Mouse (Mus musculus) gonadal fat pad, adult 2 months (tissue): ENCODE measurements around the gene Nr3c2. TPM values are rescaled to one million over a fixed set of nuclear protein-coding genes. Genes with fewer than 3 reads are reported as not detected.
A peak's percentile ranks its signal among the peaks of the same experiment; 100 is the strongest.

ENCODE experiments used
- DNase-seq: peaks from one replicate; pipeline ENCODE4 v3.0.0-alpha.2; 2012; ENCODE audit warnings: low read depth
- polyA plus RNA-seq: library from polyadenylated mRNA; depleted of rRNA; stranded (reverse); fragments of >200 nt; gene quantifications from 2 replicates; pipeline ENCODE4 v1.2.3, GENCODE M21; 2012

The Nr3c2 gene
- polyA plus RNA-seq, 1 experiment, result 4.3 TPM

GRCm38 (mm10) chr8:76971761-76972404, 72.6 kb downstream of the Nr3c2 start:
- no peak for DNase-seq

GRCm38 (mm10) chr8:76972947-76973552, 73.8 kb downstream of the Nr3c2 start:
- peak; percentile 6 for DNase-seq

- no peak for DNase-seq
Measured at GRCm38 (mm10) chr8:76977907-76978306, 78.7 kb downstream of the Nr3c2 start.

GRCm38 (mm10) chr8:76984082-76984481, 84.8 kb downstream of the Nr3c2 start:
- no peak for DNase-seq

GRCm38 (mm10) chr8:76984851-76985250, 85.6 kb downstream of the Nr3c2 start:
- DNase-seq, result no peak

GRCm38 (mm10) chr8:76987876-76988275, 88.6 kb downstream of the Nr3c2 start:
- no peak for DNase-seq

GRCm38 (mm10) chr8:76998276-76998675, 99.0 kb downstream of the Nr3c2 start:
- DNase-seq, result no peak

- DNase-seq, result no peak
Measured at GRCm38 (mm10) chr8:77009425-77009824, 110.2 kb downstream of the Nr3c2 start.

GRCm38 (mm10) chr8:77011985-77012384, 112.7 kb downstream of the Nr3c2 start:
- peak; percentile 19 for DNase-seq

GRCm38 (mm10) chr8:77012641-77013040, 113.4 kb downstream of the Nr3c2 start:
- DNase-seq, result no peak

GRCm38 (mm10) chr8:77016713-77017112, 117.5 kb downstream of the Nr3c2 start:
- DNase-seq, result no peak

GRCm38 (mm10) chr8:77023837-77024710, 124.8 kb downstream of the Nr3c2 start:
- DNase-seq, result no peak

- no peak for DNase-seq
Measured at GRCm38 (mm10) chr8:77031213-77031612, 132.0 kb downstream of the Nr3c2 start.

- no peak for DNase-seq
Measured at GRCm38 (mm10) chr8:77033706-77034464, 134.6 kb downstream of the Nr3c2 start.

GRCm38 (mm10) chr8:77034465-77034829, 135.2 kb downstream of the Nr3c2 start:
- no peak for DNase-seq

GRCm38 (mm10) chr8:77041214-77041613, 142.0 kb downstream of the Nr3c2 start:
- no peak for DNase-seq

GRCm38 (mm10) chr8:77044849-77045248, 145.6 kb downstream of the Nr3c2 start:
- no peak for DNase-seq

GRCm38 (mm10) chr8:77045711-77046110, 146.5 kb downstream of the Nr3c2 start:
- peak; percentile 46 for DNase-seq

- DNase-seq, result no peak
Measured at GRCm38 (mm10) chr8:77046217-77046616, 147.0 kb downstream of the Nr3c2 start.

- no peak for DNase-seq
Measured at GRCm38 (mm10) chr8:77046731-77047130, 147.5 kb downstream of the Nr3c2 start.

GRCm38 (mm10) chr8:77051399-77052275, 152.4 kb downstream of the Nr3c2 start:
- no peak for DNase-seq
